Mouse (Mus musculus) kidney, adult 10 weeks (tissue): ENCODE results near the gene Myo7a. TPM values are rescaled to one million over a fixed set of nuclear protein-coding genes. Genes with fewer than 3 reads are reported as not detected.

Source experiments
- polyA plus RNA-seq: library from polyadenylated mRNA; stranded (reverse); fragments of 350-450 nt; fragmentation: Illumina TruSeq; extraction: RNeasy Lipid Tissue Mini Kit (QIAGEN cat#74804); gene quantifications from one replicate; pipeline ENCODE4 v1.2.3, GENCODE M21; 2014; ENCODE audit warnings: low read depth, low replicate concordance

Myo7a gene
- polyA plus RNA-seq = 2.5 TPM

GRCm38 (mm10) chr7:98119179-98119960, at the start of gene Myo7a:
TSS of gene Myo7a (minus strand) at chr7:98119524.

GRCm38 (mm10) chr7:98145402-98145801, 26.1 kb upstream of the Myo7a start, which contains the start of gene Omp:
TSS of gene Omp (minus strand) at chr7:98145502.

Other genes starting within 250 kb of the Myo7a start
- not detected for gene Gdpd4, start 199.6 kb downstream of the Myo7a start, polyA plus RNA-seq
- gene Omp, start 26.0 kb upstream of the Myo7a start, polyA plus RNA-seq = not detected
- 1.0 TPM for gene Capn5, start 58.8 kb upstream of the Myo7a start, polyA plus RNA-seq
- not detected for gene B3gnt6, start 80.0 kb upstream of the Myo7a start, polyA plus RNA-seq
- 49.6 TPM for gene Acer3, start 201.7 kb upstream of the Myo7a start, polyA plus RNA-seq
- 0.32 TPM for gene Tsku, start 241.8 kb upstream of the Myo7a start, polyA plus RNA-seq